Mouse (Mus musculus) brain, embryonic 14.5 days (tissue): ENCODE measurements around the gene Etnk1.

Source experiments
- CTCF ChIP-seq: fragments of 200-500 bp; IDR thresholded peaks from 2 replicates; pipeline ENCODE4 v1.5.1; 2012; ENCODE audit warnings: inconsistent platforms, mild to moderate bottlenecking, moderate library complexity, borderline replicate concordance; ENCODE audit not compliant: insufficient read depth, insufficient read length; ENCODE audit errors: extremely low read depth
- POLR2A ChIP-seq: fragments of 200-500 bp; IDR thresholded peaks from 2 replicates; pipeline ENCODE4 v1.6.1; 2012; ENCODE audit warnings: mild to moderate bottlenecking, inconsistent platforms, borderline replicate concordance; ENCODE audit not compliant: poor library complexity, insufficient read depth, insufficient read length, severe bottlenecking; ENCODE audit errors: extremely low read depth

GRCm38 (mm10) chr6:143136688-143137087 lies 30.3 kb upstream of the Etnk1 start:
- TF ChIP-seq CTCF = no peak
- no peak for TF ChIP-seq POLR2A
